Mouse (Mus musculus) embryonic facial prominence, embryonic 13.5 days (tissue): ENCODE data around the gene Lrrn3. TPM values are rescaled to one million over a fixed set of nuclear protein-coding genes. Genes with fewer than 3 reads are reported as not detected.
A peak's percentile ranks its signal among the peaks of the same experiment; 100 is the strongest.

ENCODE experiments used
- ATAC-seq: fragments of 200-750 bp; cut with Nextera tagmentation; 2 replicates; pipeline ENCODE4 v1.8.0; 2017; ENCODE audit warnings: low read depth; ENCODE audit not compliant: insufficient number of reproducible peaks, insufficient read depth, low FRiP score, low TSS enrichment
- H3K27ac ChIP-seq: fragments of 300-500 bp; sonication (generic); 2 replicates; pipeline ENCODE4 v1.5.1; 2015; ENCODE audit warnings: moderate library complexity, mild to moderate bottlenecking, inconsistent platforms
- H3K27me3 ChIP-seq: fragments of 300-500 bp; sonication (generic); 2 replicates; pipeline ENCODE4 v1.6.1; 2015; ENCODE audit warnings: mild to moderate bottlenecking, inconsistent platforms
- H3K36me3 ChIP-seq: fragments of 300-500 bp; sonication (generic); 2 replicates; pipeline ENCODE4 v1.6.1; 2015; ENCODE audit warnings: mild to moderate bottlenecking, inconsistent platforms
- H3K4me1 ChIP-seq: fragments of 300-500 bp; sonication (generic); 2 replicates; pipeline ENCODE4 v1.6.1; 2015; ENCODE audit warnings: inconsistent platforms
- H3K4me2 ChIP-seq: fragments of 300-500 bp; sonication (generic); 2 replicates; pipeline ENCODE4 v1.6.1; 2015; ENCODE audit warnings: moderate library complexity, mild to moderate bottlenecking, inconsistent platforms
- H3K4me3 ChIP-seq: fragments of 300-500 bp; sonication (generic); 2 replicates; pipeline ENCODE4 v1.5.1; 2015; ENCODE audit warnings: mild to moderate bottlenecking, inconsistent platforms
- H3K9ac ChIP-seq: fragments of 300-500 bp; sonication (generic); 2 replicates; pipeline ENCODE4 v1.6.1; 2015; ENCODE audit warnings: mild to moderate bottlenecking, inconsistent platforms
- H3K9me3 ChIP-seq: fragments of 300-500 bp; sonication (generic); 2 replicates; pipeline ENCODE4 v1.6.1; 2016; ENCODE audit warnings: inconsistent platforms
- WGBS: fragments of 180-500 bp; shearing (Covaris S2); methylation state at CpG from one replicate; pipeline ENCODE4 v1.1.7; 2015; ENCODE audit warnings: mixed read lengths; 5-methylcytosine and 5-hydroxymethylcytosine counted together
- polyA plus RNA-seq: library from polyadenylated mRNA; unstranded; fragments of >200 nt; fragmentation: Nextera tagmentation; extraction: Ambion mirVana; gene quantifications from 2 replicates; pipeline ENCODE4 v1.2.1, GENCODE M21; 2015

Gene Lrrn3
- polyA plus RNA-seq = 16.4 and 17.5 TPM in 2 replicates

DNA sequence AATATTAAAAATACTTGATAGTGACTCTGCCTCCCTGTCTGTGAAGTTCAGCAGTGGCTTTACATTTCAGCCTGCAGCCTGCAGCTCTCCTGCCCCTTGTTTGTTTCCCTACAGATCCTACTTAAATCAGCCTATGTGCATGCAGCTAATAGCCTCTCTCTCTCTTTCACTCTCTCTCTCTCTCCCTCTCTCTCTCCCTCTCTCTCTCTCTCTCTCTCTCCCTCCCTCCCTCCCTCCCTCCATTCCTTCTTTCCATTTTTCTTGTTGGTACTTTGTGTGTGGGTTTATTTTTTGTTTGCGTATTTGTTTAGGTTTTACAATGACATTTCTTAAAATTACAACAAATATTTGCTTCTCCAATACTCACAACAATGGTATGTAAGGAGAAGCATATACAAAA is at the start of gene Lrrn3:
Gene Lrrn3, minus strand, starts transcription at position 101 of the 400 bp plus-strand sequence.
- Histone ChIP-seq H3K36me3 (no peaks in the 10 kb centered on the region), H3K4me3 (peak within 1 kb of the TSS; percentile 40), H3K9me3 (no peaks in the 10 kb centered on the region), H3K27me3 (no peaks in the 10 kb centered on the region), H3K4me2 (peak within 1 kb of the TSS; percentile 61), H3K9ac (peak within 1 kb of the TSS; percentile 66), H3K4me1 (peaks cover 27% of the 10 kb centered on the region), H3K27ac (no peak within 1 kb of the TSS; the same call in 1 of the 2 replicates)
- 95% methylated on average over 1 of the region's 1 CpGs for WGBS
- no peak for ATAC-seq

- Histone ChIP-seq H3K4me2 (no peak overlapping the region), H3K27ac (no peak overlapping the region), H3K9ac (no peak overlapping the region), H3K36me3 (no peaks in the 10 kb centered on the region), H3K27me3 (no peaks in the 10 kb centered on the region), H3K4me3 (no peak overlapping the region), H3K4me1 (no peaks in the 10 kb centered on the region), H3K9me3 (no peaks in the 10 kb centered on the region)
- no peak for ATAC-seq
- WGBS = 73% methylated on average over 4 of the region's 4 CpGs
Observed at GRCm38 (mm10) chr12:41528410-41528809, 42.2 kb upstream of the Lrrn3 start.

DNA sequence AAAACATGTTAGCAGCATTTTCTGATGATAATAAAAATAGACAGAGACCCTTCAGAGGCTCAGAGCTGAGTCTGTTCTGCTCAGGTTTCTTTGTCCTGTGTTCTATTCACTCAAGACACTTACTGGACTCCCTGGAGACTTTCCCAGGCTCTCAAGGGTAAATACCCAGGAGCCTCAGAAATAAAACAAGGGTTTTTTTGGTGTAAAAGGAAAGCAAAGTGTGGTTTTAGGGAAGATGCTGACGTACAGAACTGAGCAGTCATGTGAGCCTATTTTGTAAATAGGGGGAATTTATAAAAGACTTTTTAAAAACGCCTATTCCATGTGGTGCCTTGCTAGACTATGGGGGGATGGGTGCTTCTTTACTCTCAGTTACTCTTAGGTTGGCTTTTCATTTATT is 40.5 kb upstream of the Lrrn3 start:
- ATAC-seq = no peak
- Histone ChIP-seq H3K36me3 (no peaks in the 10 kb centered on the region), H3K4me2 (no peak overlapping the region), H3K9ac (no peak overlapping the region), H3K27ac (no peak overlapping the region), H3K27me3 (no peaks in the 10 kb centered on the region), H3K9me3 (no peaks in the 10 kb centered on the region), H3K4me3 (no peak overlapping the region), H3K4me1 (no peaks in the 10 kb centered on the region)
- 52% methylated on average over 2 of the region's 2 CpGs for WGBS

GRCm38 (mm10) chr12:41521671-41522070 is 35.4 kb upstream of the Lrrn3 start:
- no peaks in the 10 kb centered on the region for H3K4me1 ChIP-seq
- no peak overlapping the region for H3K9ac ChIP-seq
- H3K9me3 ChIP-seq = no peaks in the 10 kb centered on the region
- H3K4me2 ChIP-seq = no peak overlapping the region
- no peak overlapping the region for H3K27ac ChIP-seq
- 98% methylated on average over 2 of the region's 2 CpGs for WGBS
- H3K27me3 ChIP-seq = no peaks in the 10 kb centered on the region
- ATAC-seq = no peak
- no peaks in the 10 kb centered on the region for H3K36me3 ChIP-seq
- H3K4me3 ChIP-seq = no peak overlapping the region

GRCm38 (mm10) chr12:41520326-41520725 is 34.1 kb upstream of the Lrrn3 start:
- H3K4me3 ChIP-seq = no peak overlapping the region
- no peak overlapping the region for H3K27ac ChIP-seq

GRCm38 (mm10) chr12:41518897-41519296 is 32.7 kb upstream of the Lrrn3 start:
- no peak for ATAC-seq
- Histone ChIP-seq H3K4me1 (no peaks in the 10 kb centered on the region), H3K36me3 (no peaks in the 10 kb centered on the region), H3K4me2 (no peak overlapping the region), H3K9me3 (no peaks in the 10 kb centered on the region), H3K9ac (no peak overlapping the region), H3K27me3 (no peaks in the 10 kb centered on the region), H3K27ac (no peak overlapping the region), H3K4me3 (no peak overlapping the region)
- WGBS = 59% methylated on average over 5 of the region's 5 CpGs

More at GRCm38 (mm10) chr12:41520326-41520725, 34.1 kb upstream of the Lrrn3 start:
- no peaks in the 10 kb centered on the region for H3K27me3 ChIP-seq
- H3K36me3 ChIP-seq = no peaks in the 10 kb centered on the region
- H3K4me2 ChIP-seq = no peak overlapping the region
- WGBS = 85% methylated on average over 2 of the region's 2 CpGs
- no peaks in the 10 kb centered on the region for H3K9me3 ChIP-seq
- no peaks in the 10 kb centered on the region for H3K4me1 ChIP-seq
- ATAC-seq = no peak
- no peak overlapping the region for H3K9ac ChIP-seq

DNA sequence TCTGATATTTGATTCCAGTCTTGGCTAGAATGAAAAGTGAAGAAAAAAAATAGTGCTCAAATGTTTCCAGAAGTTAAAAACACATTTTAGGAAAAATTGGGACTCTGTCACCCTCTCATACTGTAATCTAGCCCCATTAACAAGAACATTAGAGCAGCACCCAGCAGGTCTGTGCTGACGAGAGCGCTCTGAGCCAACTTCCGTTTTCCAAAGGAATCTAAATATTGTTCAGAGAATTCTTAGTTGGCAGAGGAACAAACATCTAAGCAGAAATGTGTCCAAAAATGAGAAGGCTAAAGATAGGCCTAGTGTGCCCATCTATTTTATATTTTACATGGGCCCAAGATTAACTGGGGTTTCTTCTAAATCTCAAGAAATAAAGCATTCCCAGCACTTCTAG is 24.4 kb upstream of the Lrrn3 start:
- no peaks in the 10 kb centered on the region for H3K36me3 ChIP-seq
- no peak overlapping the region for H3K9ac ChIP-seq
- no peaks in the 10 kb centered on the region for H3K9me3 ChIP-seq
- H3K4me1 ChIP-seq = no peaks in the 10 kb centered on the region
- ATAC-seq = no peak
- H3K4me3 ChIP-seq = no peak overlapping the region
- no peak overlapping the region for H3K4me2 ChIP-seq
- no peaks in the 10 kb centered on the region for H3K27me3 ChIP-seq
- 80% methylated on average over 3 of the region's 3 CpGs for WGBS
- no peak overlapping the region for H3K27ac ChIP-seq

DNA sequence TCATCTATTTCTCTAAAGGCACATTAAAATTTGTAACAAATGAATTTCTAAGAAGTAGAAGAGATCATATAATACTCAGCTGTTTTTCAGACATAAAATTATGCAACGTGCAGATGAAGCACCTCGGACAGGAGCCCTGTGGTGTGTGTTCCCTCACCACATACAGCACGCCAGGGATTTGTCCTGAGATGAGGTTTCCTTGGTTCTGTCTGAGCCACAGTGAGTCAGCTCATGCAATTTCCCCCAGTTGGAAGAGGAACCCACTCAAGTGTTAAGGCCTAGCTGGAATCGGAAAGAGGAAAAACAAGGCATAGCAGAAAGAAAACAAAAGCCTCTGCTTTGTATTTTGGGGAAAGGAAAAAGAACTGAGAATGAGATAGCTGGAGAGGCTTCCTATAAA is 22.4 kb upstream of the Lrrn3 start:
- Histone ChIP-seq H3K9me3 (no peaks in the 10 kb centered on the region), H3K36me3 (no peaks in the 10 kb centered on the region), H3K4me2 (no peak overlapping the region), H3K9ac (no peak overlapping the region), H3K27ac (no peak overlapping the region), H3K4me1 (no peaks in the 10 kb centered on the region), H3K27me3 (no peaks in the 10 kb centered on the region), H3K4me3 (no peak overlapping the region)
- no peak for ATAC-seq
- WGBS = 86% methylated on average over 4 of the region's 4 CpGs

GRCm38 (mm10) chr12:41500049-41500820 is 14.0 kb upstream of the Lrrn3 start:
- no peak overlapping the region for H3K9ac ChIP-seq
- 44% methylated on average over 9 of the region's 9 CpGs for WGBS
- H3K36me3 ChIP-seq = no peaks in the 10 kb centered on the region
- no peak overlapping the region for H3K4me3 ChIP-seq
- H3K4me2 ChIP-seq = peak overlapping the region; percentile 11; the same call in 1 of the 2 replicates
- H3K27me3 ChIP-seq = no peaks in the 10 kb centered on the region
- ATAC-seq = no peak
- H3K27ac ChIP-seq = no peak overlapping the region
- no peaks in the 10 kb centered on the region for H3K4me1 ChIP-seq
- no peaks in the 10 kb centered on the region for H3K9me3 ChIP-seq

DNA sequence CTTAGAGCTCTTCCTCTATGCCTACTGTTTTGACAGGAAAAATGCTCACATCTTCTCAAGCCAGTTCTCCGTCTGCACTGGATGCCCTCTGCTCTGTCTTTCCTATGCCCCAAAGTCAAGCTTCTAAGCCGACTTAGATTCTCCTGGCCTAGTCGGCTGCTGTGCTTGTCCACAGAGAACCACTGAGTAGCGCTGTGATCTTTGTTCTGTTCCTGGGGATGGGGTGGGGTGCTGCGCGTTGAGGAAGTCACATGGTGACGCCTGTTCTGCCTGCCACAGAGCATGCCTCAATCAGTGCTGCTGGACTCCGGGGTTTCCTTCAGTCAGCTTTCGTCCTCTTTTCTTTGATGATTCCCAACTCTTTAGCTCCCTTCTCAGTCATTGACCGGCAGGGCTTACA is 8.4 kb upstream of the Lrrn3 start:
- Histone ChIP-seq H3K9me3 (no peaks in the 10 kb centered on the region), H3K27ac (no peak overlapping the region), H3K4me2 (no peak overlapping the region), H3K4me3 (no peak overlapping the region), H3K4me1 (no peaks in the 10 kb centered on the region), H3K9ac (no peak overlapping the region), H3K27me3 (no peaks in the 10 kb centered on the region), H3K36me3 (no peaks in the 10 kb centered on the region)
- ATAC-seq = no peak
- 36% methylated on average over 10 of the region's 10 CpGs for WGBS

DNA sequence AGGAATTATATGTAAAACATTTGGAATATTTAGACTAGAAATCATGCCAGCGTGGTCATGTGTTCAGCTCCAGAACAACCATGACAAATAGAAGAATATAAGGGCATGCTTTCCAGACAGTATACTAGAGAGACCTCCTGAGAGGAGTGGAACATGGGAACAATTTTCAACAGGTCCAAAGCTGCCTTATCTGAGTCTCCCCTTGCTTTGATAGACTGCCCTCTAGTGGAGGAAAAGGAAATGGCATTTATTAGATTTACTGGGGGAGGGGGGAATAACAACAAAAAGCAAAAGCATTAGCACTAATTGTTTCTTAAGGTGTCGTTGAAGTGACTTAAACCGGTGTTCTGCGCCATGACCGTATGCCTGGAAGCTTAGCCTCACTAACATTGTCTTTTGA is 774 bp upstream of the Lrrn3 start:
- WGBS = 21% methylated on average over 5 of the region's 5 CpGs
- H3K36me3 ChIP-seq = no peaks in the 10 kb centered on the region
- H3K4me2 ChIP-seq = no peak overlapping the region
- H3K4me1 ChIP-seq = peaks cover 27% of the 10 kb centered on the region
- no peaks in the 10 kb centered on the region for H3K27me3 ChIP-seq
- H3K9ac ChIP-seq = no peak overlapping the region
- no peak overlapping the region for H3K4me3 ChIP-seq
- no peak for ATAC-seq
- no peaks in the 10 kb centered on the region for H3K9me3 ChIP-seq
- no peak overlapping the region for H3K27ac ChIP-seq

GRCm38 (mm10) chr12:41485512-41486215 is 567 bp downstream of the Lrrn3 start:
- no peaks in the 10 kb centered on the region for H3K27me3 ChIP-seq
- 10% methylated on average over 12 of the region's 12 CpGs for WGBS
- ATAC-seq = peak; percentile 71; the same call in 1 of the 2 replicates
- no peak overlapping the region; the same call in 1 of the 2 replicates for H3K27ac ChIP-seq
- peak overlapping the region; percentile 40 for H3K4me3 ChIP-seq
- peak overlapping the region; percentile 61 for H3K4me2 ChIP-seq
- peak overlapping the region; percentile 66 for H3K9ac ChIP-seq
- H3K36me3 ChIP-seq = no peaks in the 10 kb centered on the region
- no peaks in the 10 kb centered on the region for H3K9me3 ChIP-seq
- H3K4me1 ChIP-seq = peaks cover 27% of the 10 kb centered on the region
